In the genomic region with DNA sequence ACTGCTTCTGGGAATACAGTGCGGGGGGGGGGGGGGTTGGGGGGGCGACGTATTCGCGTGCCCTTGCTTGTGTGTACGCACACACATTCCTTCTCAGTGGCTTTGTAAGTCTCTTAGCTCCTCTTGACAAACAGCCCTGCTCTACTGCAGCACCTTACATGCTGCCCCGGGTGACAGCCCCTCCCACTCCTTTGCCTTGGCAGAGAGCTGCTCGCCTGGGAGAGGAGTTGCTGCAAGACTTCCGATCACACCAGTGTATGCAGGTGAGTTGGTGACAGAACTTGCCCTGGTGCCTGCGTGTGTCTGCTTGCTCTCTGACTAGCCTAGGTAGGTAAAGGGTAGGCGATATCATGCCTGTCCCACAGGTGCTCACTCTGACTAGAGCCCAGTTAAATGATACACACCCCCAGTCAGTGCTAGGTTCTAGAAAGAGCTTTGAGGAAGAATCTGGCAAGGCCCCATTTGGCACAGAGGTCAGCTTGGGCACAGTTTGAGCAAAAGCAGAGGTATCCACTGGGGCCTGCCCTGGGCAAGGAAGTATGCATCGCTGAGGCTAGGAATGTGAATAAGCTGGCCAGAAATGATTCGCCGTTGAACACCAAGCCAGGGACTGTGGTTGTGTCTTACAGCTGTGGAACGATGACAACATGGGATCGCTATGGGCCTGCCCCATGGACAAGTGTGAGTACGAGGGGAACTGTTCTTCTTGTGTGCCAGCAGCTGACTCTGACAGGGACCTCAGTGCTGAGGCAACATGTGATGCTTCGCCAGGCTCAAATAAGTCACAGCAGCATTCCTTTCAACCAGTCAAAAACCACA, we compare ENCODE assay signal across 11 mouse cellular contexts. TPM values are rescaled to one million over a fixed set of nuclear protein-coding genes. Genes with fewer than 3 reads are reported as not detected.
DNase-seq lines count a peak whose midpoint lies in the region; ATAC-seq and TF ChIP-seq lines count a peak whose summit lies in the region.
"Had no signal": no experiment of that assay in that cellular context is flagged by ENCODE, and none has a peak within 500 bp of the region (broad histone marks: within the 10 kb centered on the region; RNA-seq: fewer than 3 reads in every experiment).

No protein-coding gene starts in this region.

- H3K27me3 ChIP-seq in liver, adult 2 months (ENCODE audit: control insufficient read depth, insufficient read depth, low read length): no peaks in the 10 kb centered on the region
- no peaks in the 10 kb centered on the region for H3K27me3 ChIP-seq in liver, postnatal 0 days (ENCODE audit: insufficient read depth, low read length)
- H3K27me3 ChIP-seq in forebrain, embryonic 14.5 days (replicated peaks; ENCODE audit: control insufficient read depth, insufficient read depth, low read length): no peaks in the 10 kb centered on the region

- DNase-seq in liver, adult 2 months (ENCODE audit: extremely low read depth, low read depth, low spot score): peak; percentile 83
- DNase-seq in liver, postnatal 0 days: no peak
- DNase-seq in fat pad, adult 2 months (ENCODE audit: extremely low read depth, low read depth, low spot score): peak; percentile 99
- DNase-seq in kidney, adult 9 months: peak; percentile 64
- DNase-seq in skeletal muscle tissue, adult 2 months (ENCODE audit: low read depth, low spot score): peak; percentile 60
- DNase-seq in forebrain, embryonic 14.5 days (ENCODE audit: low spot score): no peak
- DNase-seq in layer of hippocampus, adult 9-10 months (ENCODE audit: low spot score): no peak

- no peak overlapping the region for H3K4me2 ChIP-seq in liver, postnatal 0 days (ENCODE audit: low read depth, low read length)
- no peak overlapping the region for H3K4me2 ChIP-seq in forebrain, embryonic 14.5 days (ENCODE audit: low read length)

- no peak for TF ChIP-seq POLR2A in liver, adult 2 months (IDR thresholded peaks at IDR 0.05; ENCODE audit: extremely low read depth, insufficient read depth, low read length)

- 35% methylated on average over 18 of the region's 18 CpGs for WGBS in liver, adult 2 months
- WGBS in liver, postnatal 0 days (ENCODE audit: insufficient replicate concordance): 78% methylated on average over 18 of the region's 18 CpGs
- WGBS in forebrain, embryonic 14.5 days: 67% methylated on average over 18 of the region's 18 CpGs

- H3K9ac ChIP-seq in liver, adult 2 months (ENCODE audit: low read depth, low read length): no peak overlapping the region
- no peak overlapping the region for H3K9ac ChIP-seq in liver, postnatal 0 days (replicated peaks)
- H3K9ac ChIP-seq in forebrain, embryonic 14.5 days (ENCODE audit: low read length): no peak overlapping the region

- no peaks in the 10 kb centered on the region for H3K9me3 ChIP-seq in liver, postnatal 0 days (ENCODE audit: low read length)
- H3K9me3 ChIP-seq in forebrain, embryonic 14.5 days (replicated peaks; ENCODE audit: control insufficient read depth, low read length): no peaks in the 10 kb centered on the region

- no peak for TF ChIP-seq CTCF in liver, adult 2 months (IDR thresholded peaks at IDR 0.05; ENCODE audit: low read depth, low read length)
- TF ChIP-seq CTCF in liver, postnatal 0 days (IDR thresholded peaks at IDR 0.05; ENCODE audit: low read depth): no peak

- no peak for ATAC-seq in liver, postnatal 0 days
- no peak for ATAC-seq in forebrain, embryonic 14.5 days
- ATAC-seq in activated CD4-positive, CD25-positive, alpha-beta regulatory T cell, adult 4 months: no peak

- H3K27ac ChIP-seq in liver, adult 2 months (replicated peaks; ENCODE audit: insufficient read depth, low read depth, low read length): peak overlapping the region; percentile 89
- H3K27ac ChIP-seq in liver, postnatal 0 days (ENCODE audit: low read depth): no peak overlapping the region
- no peak overlapping the region for H3K27ac ChIP-seq in forebrain, embryonic 14.5 days (ENCODE audit: low read depth, low read length)
- H3K27ac ChIP-seq: left cerebral cortex, adult 2 months had no signal

- H3K4me3 ChIP-seq in liver, adult 2 months (ENCODE audit: insufficient read depth, low read depth, low read length): no peak overlapping the region
- H3K4me3 ChIP-seq in liver, postnatal 0 days (ENCODE audit: low read depth, low read length): no peak overlapping the region
- H3K4me3 ChIP-seq in forebrain, embryonic 14.5 days (ENCODE audit: low read depth, low read length): no peak overlapping the region
- H3K4me3 ChIP-seq: left cerebral cortex, adult 2 months had no signal

- H3K4me1 ChIP-seq in liver, adult 2 months (ENCODE audit: control insufficient read depth, insufficient read depth, low read length): peaks cover 18% of the 10 kb centered on the region
- peaks cover 21% of the 10 kb centered on the region for H3K4me1 ChIP-seq in liver, postnatal 0 days (ENCODE audit: insufficient read depth)
- peaks cover 7% of the 10 kb centered on the region for H3K4me1 ChIP-seq in forebrain, embryonic 14.5 days (ENCODE audit: control insufficient read depth, insufficient read depth, low read length)

- no peaks in the 10 kb centered on the region for H3K36me3 ChIP-seq in liver, adult 2 months (ENCODE audit: control insufficient read depth, insufficient read depth, low read length)
- H3K36me3 ChIP-seq in liver, postnatal 0 days (replicated peaks; ENCODE audit: insufficient read depth, low read length): no peaks in the 10 kb centered on the region
- 0 out of 2 replicates have a peak, but pooled peaks cover under 1% of the 10 kb centered on the region for H3K36me3 ChIP-seq in forebrain, embryonic 14.5 days (ENCODE audit: control insufficient read depth, insufficient read depth, low read length)

- no peak for TF ChIP-seq EP300 in liver, postnatal 0 days (IDR thresholded peaks at IDR 0.05; ENCODE audit: low read depth)

- peaks cover 5% of the 10 kb centered on the region; the same call in 1 of the 2 replicates for H3K79me2 ChIP-seq in liver, adult 2 months (ENCODE audit: control insufficient read depth, insufficient read depth, low read length)

RNA-seq across cellular contexts. Expression of a gene that starts 2.3 kb away (rescaled TPM):
- 12.3 and 15.9 TPM in 2 replicates for total RNA-seq in liver, adult 2 months (2014; rRNA removed)
- 24.4 and 28.7 TPM in 2 replicates for polyA plus RNA-seq in liver, adult 2 months (2012; rRNA removed)
- polyA plus RNA-seq in liver, postnatal 0 days (2015; fragmentation: Nextera tagmentation; extraction: Ambion mirVana): 13.8 and 14.0 TPM in 2 replicates
- 37.2 and 49.4 TPM in 2 replicates for polyA plus RNA-seq in forebrain, embryonic 14.5 days (2014; fragmentation: Nextera tagmentation; extraction: Ambion mirVana)
- polyA plus RNA-seq in activated CD4-positive, CD25-positive, alpha-beta regulatory T cell, adult 4 months (2017; shearing (Covaris generic)): 1 to 10 TPM; 2.7 to 8.0 TPM

RNA-seq across cellular contexts. Expression of a gene that starts 9.5 kb away (rescaled TPM):
- 27.8 and 32.6 TPM in 2 replicates for total RNA-seq in liver, adult 2 months (2014; rRNA removed)
- 79.2 and 87.5 TPM in 2 replicates for polyA plus RNA-seq in liver, adult 2 months (2012; rRNA removed)
- polyA plus RNA-seq in liver, postnatal 0 days (2015; fragmentation: Nextera tagmentation; extraction: Ambion mirVana): 12.9 and 13.1 TPM in 2 replicates
- 1.3 and 2.0 TPM in 2 replicates for polyA plus RNA-seq in forebrain, embryonic 14.5 days (2014; fragmentation: Nextera tagmentation; extraction: Ambion mirVana)
- polyA plus RNA-seq in activated CD4-positive, CD25-positive, alpha-beta regulatory T cell, adult 4 months (2017; shearing (Covaris generic)): not detected
- total RNA-seq: granulocyte monocyte progenitor cell, adult 5-6 weeks; megakaryocyte progenitor cell, adult 5-6 weeks had no signal

RNA-seq across cellular contexts. Expression of a gene that starts 21.0 kb away (rescaled TPM):
- total RNA-seq in liver, adult 2 months (2014; rRNA removed): under 0.01 TPM in 1 of 2 replicates, not detected in the other
- not detected in 2 replicates for polyA plus RNA-seq in liver, adult 2 months (2012; rRNA removed)
- 0.13 and 0.14 TPM in 2 replicates for polyA plus RNA-seq in liver, postnatal 0 days (2015; fragmentation: Nextera tagmentation; extraction: Ambion mirVana)
- 3.2 and 5.4 TPM in 2 replicates for polyA plus RNA-seq in forebrain, embryonic 14.5 days (2014; fragmentation: Nextera tagmentation; extraction: Ambion mirVana)
- polyA plus RNA-seq in activated CD4-positive, CD25-positive, alpha-beta regulatory T cell, adult 4 months (2017; shearing (Covaris generic)): under 1 TPM in 1 of 2 experiments, not detected in 1; 0.20 TPM
- total RNA-seq: granulocyte monocyte progenitor cell, adult 5-6 weeks; megakaryocyte progenitor cell, adult 5-6 weeks had no signal

RNA-seq across cellular contexts. Expression of a gene that starts 22.5 kb away (rescaled TPM):
- 0.46 TPM in 1 of 2 replicates, not detected in the other for total RNA-seq in liver, adult 2 months (2014; rRNA removed)
- polyA plus RNA-seq in liver, adult 2 months (2012; rRNA removed): 0.26 TPM in 2 replicates
- 0.26 and 0.49 TPM in 2 replicates for polyA plus RNA-seq in liver, postnatal 0 days (2015; fragmentation: Nextera tagmentation; extraction: Ambion mirVana)
- polyA plus RNA-seq in forebrain, embryonic 14.5 days (2014; fragmentation: Nextera tagmentation; extraction: Ambion mirVana): not detected in 2 replicates
- under 1 TPM; 0.97 TPM for polyA plus RNA-seq in activated CD4-positive, CD25-positive, alpha-beta regulatory T cell, adult 4 months (2017; shearing (Covaris generic))

RNA-seq across cellular contexts. Expression of a gene that starts 38.4 kb away (rescaled TPM):
- total RNA-seq in liver, adult 2 months (2014; rRNA removed): 20.2 and 26.6 TPM in 2 replicates
- polyA plus RNA-seq in liver, adult 2 months (2012; rRNA removed): 59.1 and 61.5 TPM in 2 replicates
- 49.2 and 49.9 TPM in 2 replicates for polyA plus RNA-seq in liver, postnatal 0 days (2015; fragmentation: Nextera tagmentation; extraction: Ambion mirVana)
- 88.0 and 94.4 TPM in 2 replicates for polyA plus RNA-seq in forebrain, embryonic 14.5 days (2014; fragmentation: Nextera tagmentation; extraction: Ambion mirVana)
- 10 to 100 TPM; 40.7 to 68.9 TPM for polyA plus RNA-seq in activated CD4-positive, CD25-positive, alpha-beta regulatory T cell, adult 4 months (2017; shearing (Covaris generic))

Comparison
In these comparisons a context has a peak if more than half of its experiments do, and no peak if none do; other contexts are left out.
1. DNase-seq: peak in liver, adult 2 months (single experiment), fat pad, adult 2 months (single experiment), kidney, adult 9 months (single experiment) and skeletal muscle tissue, adult 2 months (single experiment); none in liver, postnatal 0 days (single experiment), forebrain, embryonic 14.5 days (single experiment) and layer of hippocampus, adult 9-10 months (single experiment).